ENCODE assay signal across 21 mouse cellular contexts in genomic region chr6:29352816-29353215, GRCm38 (mm10). TPM values are rescaled to one million over a fixed set of nuclear protein-coding genes. Genes with fewer than 3 reads are reported as not detected.
DNase-seq lines count a peak whose midpoint lies in the region; ATAC-seq and TF ChIP-seq lines count a peak whose summit lies in the region.
"Had no signal": no experiment of that assay in that cellular context is flagged by ENCODE, and none has a peak within 500 bp of the region (broad histone marks: within the 10 kb centered on the region; RNA-seq: fewer than 3 reads in every experiment).

No protein-coding gene starts in this region.

- TF ChIP-seq EP300 in liver, postnatal 0 days (IDR thresholded peaks at IDR 0.05; ENCODE audit: low read depth): no peak; the same call in 1 of the 2 replicates

- H3K27me3 ChIP-seq in heart, embryonic 12.5 days (replicated peaks): no peaks in the 10 kb centered on the region
- no peaks in the 10 kb centered on the region for H3K27me3 ChIP-seq in liver, postnatal 0 days (ENCODE audit: insufficient read depth, low read length)
- H3K27me3 ChIP-seq in forebrain, embryonic 13.5 days: no peaks in the 10 kb centered on the region
- H3K27me3 ChIP-seq: embryonic facial prominence, embryonic 13.5 days; hindbrain, embryonic 13.5 days; midbrain, embryonic 12.5 days; neural tube, embryonic 13.5 days had no signal

- 4% methylated on average over 5 of the region's 5 CpGs for WGBS in heart, embryonic 12.5 days
- WGBS in liver, postnatal 0 days (ENCODE audit: insufficient replicate concordance): 28% methylated on average over 5 of the region's 5 CpGs
- whole genome bisulfite sequencing in forebrain, embryonic 13.5 days: 66% methylated on average over 5 of the region's 5 CpGs

- H3K9me3 ChIP-seq in heart, embryonic 12.5 days (replicated peaks): no peaks in the 10 kb centered on the region
- H3K9me3 ChIP-seq in liver, postnatal 0 days (ENCODE audit: low read length): no peaks in the 10 kb centered on the region
- no peaks in the 10 kb centered on the region for H3K9me3 ChIP-seq in forebrain, embryonic 13.5 days (replicated peaks)
- H3K9me3 ChIP-seq: embryonic facial prominence, embryonic 13.5 days; hindbrain, embryonic 13.5 days; midbrain, embryonic 12.5 days; neural tube, embryonic 13.5 days had no signal

- peak overlapping the region; percentile 59 for H3K4me2 ChIP-seq in heart, embryonic 12.5 days
- peak overlapping the region; percentile 28; the same call in 1 of the 2 replicates for H3K4me2 ChIP-seq in liver, postnatal 0 days (ENCODE audit: low read depth, low read length)
- no peak overlapping the region for H3K4me2 ChIP-seq in forebrain, embryonic 13.5 days
- H3K4me2 ChIP-seq: embryonic facial prominence, embryonic 13.5 days; hindbrain, embryonic 13.5 days; midbrain, embryonic 12.5 days; neural tube, embryonic 13.5 days had no signal

- peaks cover 15% of the 10 kb centered on the region for H3K36me3 ChIP-seq in heart, embryonic 12.5 days
- H3K36me3 ChIP-seq in liver, postnatal 0 days (replicated peaks; ENCODE audit: insufficient read depth, low read length): peaks cover 15% of the 10 kb centered on the region
- peaks cover 14% of the 10 kb centered on the region for H3K36me3 ChIP-seq in forebrain, embryonic 13.5 days (ENCODE audit: poor library complexity, severe bottlenecking)

- peak overlapping the region; percentile 17; the same call in 1 of the 2 replicates for H3K4me3 ChIP-seq in heart, embryonic 12.5 days
- no peak overlapping the region for H3K4me3 ChIP-seq in liver, postnatal 0 days (ENCODE audit: low read depth, low read length)
- no peak overlapping the region for H3K4me3 ChIP-seq in forebrain, embryonic 13.5 days
- H3K4me3 ChIP-seq: embryonic facial prominence, embryonic 13.5 days; hindbrain, embryonic 13.5 days; layer of hippocampus, adult 2 months; midbrain, embryonic 12.5 days; neural tube, embryonic 13.5 days had no signal

- peak overlapping the region; percentile 73 for H3K27ac ChIP-seq in heart, embryonic 12.5 days (ENCODE audit: poor library complexity, severe bottlenecking)
- H3K27ac ChIP-seq in liver, postnatal 0 days (ENCODE audit: low read depth): no peak overlapping the region
- H3K27ac ChIP-seq in forebrain, embryonic 13.5 days: no peak overlapping the region
- H3K27ac ChIP-seq: embryonic facial prominence, embryonic 13.5 days; hindbrain, embryonic 13.5 days; layer of hippocampus, adult 2 months; midbrain, embryonic 12.5 days; neural tube, embryonic 13.5 days; stomach, postnatal 0 days had no signal

- H3K4me1 ChIP-seq in heart, embryonic 12.5 days (replicated peaks): peaks cover 45% of the 10 kb centered on the region
- H3K4me1 ChIP-seq in liver, postnatal 0 days (ENCODE audit: insufficient read depth): peaks cover 14% of the 10 kb centered on the region; the same call in 1 of the 2 replicates
- peaks cover 17% of the 10 kb centered on the region for H3K4me1 ChIP-seq in forebrain, embryonic 13.5 days

- no peak for ATAC-seq in heart, embryonic 12.5 days (ENCODE audit: insufficient number of reproducible peaks, low FRiP score)
- ATAC-seq in liver, postnatal 0 days: no peak
- ATAC-seq in cerebellum, adult (ENCODE audit: insufficient number of reproducible peaks, low FRiP score, low TSS enrichment): no peak
- ATAC-seq in forebrain, embryonic 13.5 days: no peak

- no peak for DNase-seq in heart, adult 8-10 months (ENCODE audit: low spot score)
- peak; percentile 29 for DNase-seq in c-Kit-positive CD71-positive TER-119-positive erythroid progenitor cells, embryonic 14.5 days (ENCODE audit: low spot score)
- DNase-seq in liver: peak; percentile 20
- no peak for DNase-seq in liver, postnatal 0 days
- no peak for DNase-seq in kidney, postnatal 4 days
- DNase-seq: adrenal gland, adult 2 months; cerebellum, adult 2 months; lung, adult 18-20 months; lung, postnatal 4 days had no signal

- no peak for TF ChIP-seq CTCF in liver, postnatal 0 days (IDR thresholded peaks at IDR 0.05; ENCODE audit: low read depth)

- H3K9ac ChIP-seq in heart, embryonic 12.5 days: no peak overlapping the region
- H3K9ac ChIP-seq in liver, postnatal 0 days (replicated peaks): no peak overlapping the region
- H3K9ac ChIP-seq in forebrain, embryonic 13.5 days: no peak overlapping the region
- H3K9ac ChIP-seq: embryonic facial prominence, embryonic 13.5 days; hindbrain, embryonic 13.5 days; midbrain, embryonic 12.5 days; neural tube, embryonic 13.5 days had no signal

RNA-seq across cellular contexts. Expression of gene Calu, which starts 4.9 kb away (rescaled TPM):
- polyA plus RNA-seq in heart, embryonic 12.5 days (2016; fragmentation: Nextera tagmentation; extraction: Ambion mirVana): 476 and 483 TPM in 2 replicates
- total RNA-seq in heart, adult 8-10 months (2022): 100 to 1,000 TPM; 230 to 251 (median 234) TPM
- polyA plus RNA-seq in liver, postnatal 0 days (2015; fragmentation: Nextera tagmentation; extraction: Ambion mirVana): 55.7 and 63.8 TPM in 2 replicates
- 163 and 177 TPM in 2 replicates for polyA plus RNA-seq in forebrain, embryonic 13.5 days (2015; fragmentation: Nextera tagmentation; extraction: Ambion mirVana)

RNA-seq across cellular contexts. Expression of gene Fam71f1, which starts 33.9 kb away (rescaled TPM):
- polyA plus RNA-seq in heart, embryonic 12.5 days (2016; fragmentation: Nextera tagmentation; extraction: Ambion mirVana): 0.18 TPM in 2 replicates
- not detected for total RNA-seq in heart, adult 8-10 months (2022)
- polyA plus RNA-seq in liver, postnatal 0 days (2015; fragmentation: Nextera tagmentation; extraction: Ambion mirVana): not detected in 2 replicates
- not detected in 2 replicates for polyA plus RNA-seq in forebrain, embryonic 13.5 days (2015; fragmentation: Nextera tagmentation; extraction: Ambion mirVana)
- total RNA-seq: adrenal gland, adult 2 months; common myeloid progenitor, adult 5-6 weeks; gastrocnemius, postnatal 4 days; layer of hippocampus, adult 2 months; left cerebral cortex, postnatal 36 days had no signal
- polyA plus RNA-seq: adrenal gland, adult 2 months; cerebellum, adult 2 months; embryonic facial prominence, embryonic 13.5 days; hindbrain, embryonic 13.5 days; midbrain, embryonic 12.5 days; neural tube, embryonic 13.5 days; stomach, postnatal 0 days had no signal

RNA-seq across cellular contexts. Expression of gene Opn1sw, which starts 35.5 kb away (rescaled TPM):
- polyA plus RNA-seq in heart, embryonic 12.5 days (2016; fragmentation: Nextera tagmentation; extraction: Ambion mirVana): 0.65 and 0.69 TPM in 2 replicates
- under 1 TPM in 2 of 4 experiments, not detected in 2; 0.22 to 0.79 TPM for total RNA-seq in heart, adult 8-10 months (2022)
- polyA plus RNA-seq in liver, postnatal 0 days (2015; fragmentation: Nextera tagmentation; extraction: Ambion mirVana): 0.06 and 0.12 TPM in 2 replicates
- 0.44 TPM in 2 replicates for polyA plus RNA-seq in forebrain, embryonic 13.5 days (2015; fragmentation: Nextera tagmentation; extraction: Ambion mirVana)
- total RNA-seq: adrenal gland, adult 2 months; common myeloid progenitor, adult 5-6 weeks; layer of hippocampus, adult 2 months had no signal
- polyA plus RNA-seq: adrenal gland, adult 2 months; cerebellum, adult 2 months had no signal

RNA-seq across cellular contexts. Expression of gene Ccdc136, which starts 43.3 kb away (rescaled TPM):
- polyA plus RNA-seq in heart, embryonic 12.5 days (2016; fragmentation: Nextera tagmentation; extraction: Ambion mirVana): 25.1 and 27.0 TPM in 2 replicates
- total RNA-seq in heart, adult 8-10 months (2022): 1 to 10 TPM; 1.1 to 2.9 (median 2.5) TPM
- 0.09 and 0.22 TPM in 2 replicates for polyA plus RNA-seq in liver, postnatal 0 days (2015; fragmentation: Nextera tagmentation; extraction: Ambion mirVana)
- polyA plus RNA-seq in forebrain, embryonic 13.5 days (2015; fragmentation: Nextera tagmentation; extraction: Ambion mirVana): 34.3 and 37.0 TPM in 2 replicates
- total RNA-seq: common myeloid progenitor, adult 5-6 weeks had no signal

Comparison
In these comparisons a context has a peak if more than half of its experiments do, and no peak if none do; other contexts are left out.
1. DNase-seq: peak in c-Kit-positive CD71-positive TER-119-positive erythroid progenitor cells, embryonic 14.5 days (single experiment) and liver (single experiment); none in heart, adult 8-10 months (single experiment), liver, postnatal 0 days (single experiment) and kidney, postnatal 4 days (0 of 2).